Mouse (Mus musculus): ENCODE results near the gene Proser1. TPM values are rescaled to one million over a fixed set of nuclear protein-coding genes. Genes with fewer than 3 reads are reported as not detected.

Gene Proser1
- polyA plus RNA-seq, 1 experiment from 2014 or later = 24.8 TPM

GRCm38 (mm10) chr3:53467356-53467755 lies 3.9 kb downstream of the Proser1 start:
- H3K9ac ChIP-seq = no peak overlapping the region
- WGBS = 79% methylated on average over 5 of the region's 5 CpGs
- no peak for ATAC-seq (ENCODE audit: low FRiP score)
- H3K4me1 ChIP-seq (replicated peaks) = peaks cover 48% of the 10 kb centered on the region
- no peaks in the 10 kb centered on the region for H3K27me3 ChIP-seq
- no peaks in the 10 kb centered on the region for H3K9me3 ChIP-seq
- H3K4me3 ChIP-seq = no peak overlapping the region
- H3K4me2 ChIP-seq = peak overlapping the region; percentile 13; the same call in 1 of the 2 replicates
- H3K27ac ChIP-seq = no peak overlapping the region
- H3K36me3 ChIP-seq = peaks cover 27% of the 10 kb centered on the region

- ATAC-seq (ENCODE audit: low FRiP score) = no peak
- Histone ChIP-seq H3K9ac (no peak overlapping the region), H3K36me3 (peaks cover 50% of the 10 kb centered on the region), H3K4me1 (replicated peaks) (peaks cover 39% of the 10 kb centered on the region), H3K27me3 (no peaks in the 10 kb centered on the region), H3K4me3 (no peak overlapping the region), H3K27ac (no peak overlapping the region), H3K4me2 (no peak overlapping the region), H3K9me3 (no peaks in the 10 kb centered on the region)
- WGBS = 98% methylated on average over 5 of the region's 5 CpGs
These were observed 6.2 kb downstream of the Proser1 start for GRCm38 (mm10) chr3:53469650-53470049.

GRCm38 (mm10) chr3:53472061-53472460 lies 8.6 kb downstream of the Proser1 start:
- WGBS = 95% methylated on average over 5 of the region's 5 CpGs

GRCm38 (mm10) chr3:53474179-53474578 lies 10.7 kb downstream of the Proser1 start:
- peaks cover 1% of the 10 kb centered on the region; the same call in 1 of the 2 replicates for H3K4me1 ChIP-seq (replicated peaks)
- no peak overlapping the region for H3K4me3 ChIP-seq
- H3K9me3 ChIP-seq = no peaks in the 10 kb centered on the region
- peaks cover 90% of the 10 kb centered on the region for H3K36me3 ChIP-seq
- no peak for ATAC-seq (ENCODE audit: low FRiP score)
- H3K27ac ChIP-seq = no peak overlapping the region
- WGBS = 79% methylated on average over 4 of the region's 4 CpGs
- H3K9ac ChIP-seq = no peak overlapping the region
- H3K4me2 ChIP-seq = no peak overlapping the region
- no peaks in the 10 kb centered on the region for H3K27me3 ChIP-seq

More at GRCm38 (mm10) chr3:53472061-53472460, 8.6 kb downstream of the Proser1 start:
- H3K4me2 ChIP-seq = no peak overlapping the region
- no peak for ATAC-seq (ENCODE audit: low FRiP score)
- no peak overlapping the region for H3K9ac ChIP-seq
- H3K4me3 ChIP-seq = no peak overlapping the region
- H3K4me1 ChIP-seq (replicated peaks) = peaks cover 16% of the 10 kb centered on the region
- peaks cover 68% of the 10 kb centered on the region for H3K36me3 ChIP-seq
- no peak overlapping the region for H3K27ac ChIP-seq
- no peaks in the 10 kb centered on the region for H3K27me3 ChIP-seq
- H3K9me3 ChIP-seq = no peaks in the 10 kb centered on the region

- peaks cover 91% of the 10 kb centered on the region for H3K36me3 ChIP-seq
- H3K9ac ChIP-seq = no peak overlapping the region
- 70% methylated on average over 6 of the region's 6 CpGs for WGBS
- H3K4me2 ChIP-seq = no peak overlapping the region
- no peaks in the 10 kb centered on the region for H3K9me3 ChIP-seq
- no peaks in the 10 kb centered on the region for H3K27me3 ChIP-seq
- H3K27ac ChIP-seq = no peak overlapping the region
- H3K4me1 ChIP-seq (replicated peaks) = no peaks in the 10 kb centered on the region
- no peak for ATAC-seq (ENCODE audit: low FRiP score)
- H3K4me3 ChIP-seq = no peak overlapping the region
These were observed 12.4 kb downstream of the Proser1 start for GRCm38 (mm10) chr3:53475889-53476288.

GRCm38 (mm10) chr3:53477468-53477867 lies 14.0 kb downstream of the Proser1 start:
- no peak for ATAC-seq (ENCODE audit: low FRiP score)
- Histone ChIP-seq H3K9me3 (no peaks in the 10 kb centered on the region), H3K27ac (no peak overlapping the region)

GRCm38 (mm10) chr3:53478419-53479046 lies 15.1 kb downstream of the Proser1 start:
- no peaks in the 10 kb centered on the region for H3K9me3 ChIP-seq
- ATAC-seq (ENCODE audit: low FRiP score) = 0 out of 2 replicates have a peak, but pooled peaks have one; percentile 18

More at GRCm38 (mm10) chr3:53477468-53477867, 14.0 kb downstream of the Proser1 start:
- Histone ChIP-seq H3K9ac (no peak overlapping the region), H3K4me3 (no peak overlapping the region), H3K36me3 (peaks cover 90% of the 10 kb centered on the region), H3K4me1 (replicated peaks) (no peaks in the 10 kb centered on the region), H3K27me3 (no peaks in the 10 kb centered on the region), H3K4me2 (no peak overlapping the region)
- 90% methylated on average over 17 of the region's 17 CpGs for WGBS

GRCm38 (mm10) chr3:53483414-53484059 lies 20.1 kb downstream of the Proser1 start:
- H3K27ac ChIP-seq = no peak overlapping the region

More at GRCm38 (mm10) chr3:53478419-53479046, 15.1 kb downstream of the Proser1 start:
- H3K9ac ChIP-seq = no peak overlapping the region
- WGBS = 96% methylated on average over 30 of the region's 30 CpGs
- H3K27me3 ChIP-seq = no peaks in the 10 kb centered on the region
- H3K4me2 ChIP-seq = no peak overlapping the region
- no peaks in the 10 kb centered on the region for H3K4me1 ChIP-seq (replicated peaks)
- peaks cover 84% of the 10 kb centered on the region for H3K36me3 ChIP-seq
- H3K4me3 ChIP-seq = no peak overlapping the region
- no peak overlapping the region for H3K27ac ChIP-seq

GRCm38 (mm10) chr3:53486561-53486960 lies 23.1 kb downstream of the Proser1 start:
- Histone ChIP-seq H3K4me2 (no peak overlapping the region), H3K4me1 (replicated peaks) (no peaks in the 10 kb centered on the region), H3K27ac (no peak overlapping the region), H3K9ac (no peak overlapping the region), H3K9me3 (no peaks in the 10 kb centered on the region), H3K36me3 (peaks cover 14% of the 10 kb centered on the region), H3K27me3 (no peaks in the 10 kb centered on the region), H3K4me3 (no peak overlapping the region)
- WGBS = 79% methylated on average over 10 of the region's 10 CpGs
- ATAC-seq (ENCODE audit: low FRiP score) = no peak

More at GRCm38 (mm10) chr3:53483414-53484059, 20.1 kb downstream of the Proser1 start:
- WGBS = 90% methylated on average over 8 of the region's 8 CpGs
- Histone ChIP-seq H3K4me2 (no peak overlapping the region), H3K27me3 (no peaks in the 10 kb centered on the region), H3K9ac (no peak overlapping the region), H3K4me1 (replicated peaks) (no peaks in the 10 kb centered on the region), H3K9me3 (no peaks in the 10 kb centered on the region), H3K4me3 (no peak overlapping the region), H3K36me3 (peaks cover 40% of the 10 kb centered on the region)
- ATAC-seq (ENCODE audit: low FRiP score) = no peak

- Histone ChIP-seq H3K36me3 (peaks cover 9% of the 10 kb centered on the region), H3K9me3 (no peaks in the 10 kb centered on the region), H3K9ac (no peak overlapping the region), H3K27ac (no peak overlapping the region), H3K27me3 (no peaks in the 10 kb centered on the region), H3K4me3 (no peak overlapping the region), H3K4me2 (no peak overlapping the region), H3K4me1 (replicated peaks) (no peaks in the 10 kb centered on the region)
- ATAC-seq (ENCODE audit: low FRiP score) = no peak
- WGBS = 74% methylated on average over 9 of the region's 9 CpGs
These were observed 23.6 kb downstream of the Proser1 start for GRCm38 (mm10) chr3:53486996-53487576.

- no peaks in the 10 kb centered on the region for H3K4me1 ChIP-seq (replicated peaks)
- WGBS = 77% methylated on average over 6 of the region's 6 CpGs
- H3K9me3 ChIP-seq = no peaks in the 10 kb centered on the region
- H3K36me3 ChIP-seq = no peaks in the 10 kb centered on the region
- H3K27me3 ChIP-seq = no peaks in the 10 kb centered on the region
- no peak within 1 kb of the TSS for H3K4me2 ChIP-seq
- no peak within 1 kb of the TSS for H3K9ac ChIP-seq
- no peak for ATAC-seq (ENCODE audit: low FRiP score)
- H3K27ac ChIP-seq = no peak within 1 kb of the TSS
- H3K4me3 ChIP-seq = no peak within 1 kb of the TSS
These were observed 24.9 kb downstream of the Proser1 start, which contains the start of gene Stoml3 for GRCm38 (mm10) chr3:53488353-53488752. Gene Stoml3, plus strand, starts transcription at chr3:53488653.

GRCm38 (mm10) chr3:53498351-53498905 lies 35.0 kb downstream of the Proser1 start:
- Histone ChIP-seq H3K4me2 (no peak overlapping the region), H3K9me3 (no peaks in the 10 kb centered on the region), H3K36me3 (no peaks in the 10 kb centered on the region), H3K9ac (no peak overlapping the region), H3K4me1 (replicated peaks) (no peaks in the 10 kb centered on the region), H3K27me3 (no peaks in the 10 kb centered on the region), H3K27ac (no peak overlapping the region), H3K4me3 (no peak overlapping the region)
- ATAC-seq (ENCODE audit: low FRiP score) = no peak
- 82% methylated on average over 6 of the region's 6 CpGs for WGBS

All from hindbrain, embryonic 13.5 days (tissue).